Mouse (Mus musculus): ENCODE data around the gene Eif4e.

Gene Eif4e

DNA sequence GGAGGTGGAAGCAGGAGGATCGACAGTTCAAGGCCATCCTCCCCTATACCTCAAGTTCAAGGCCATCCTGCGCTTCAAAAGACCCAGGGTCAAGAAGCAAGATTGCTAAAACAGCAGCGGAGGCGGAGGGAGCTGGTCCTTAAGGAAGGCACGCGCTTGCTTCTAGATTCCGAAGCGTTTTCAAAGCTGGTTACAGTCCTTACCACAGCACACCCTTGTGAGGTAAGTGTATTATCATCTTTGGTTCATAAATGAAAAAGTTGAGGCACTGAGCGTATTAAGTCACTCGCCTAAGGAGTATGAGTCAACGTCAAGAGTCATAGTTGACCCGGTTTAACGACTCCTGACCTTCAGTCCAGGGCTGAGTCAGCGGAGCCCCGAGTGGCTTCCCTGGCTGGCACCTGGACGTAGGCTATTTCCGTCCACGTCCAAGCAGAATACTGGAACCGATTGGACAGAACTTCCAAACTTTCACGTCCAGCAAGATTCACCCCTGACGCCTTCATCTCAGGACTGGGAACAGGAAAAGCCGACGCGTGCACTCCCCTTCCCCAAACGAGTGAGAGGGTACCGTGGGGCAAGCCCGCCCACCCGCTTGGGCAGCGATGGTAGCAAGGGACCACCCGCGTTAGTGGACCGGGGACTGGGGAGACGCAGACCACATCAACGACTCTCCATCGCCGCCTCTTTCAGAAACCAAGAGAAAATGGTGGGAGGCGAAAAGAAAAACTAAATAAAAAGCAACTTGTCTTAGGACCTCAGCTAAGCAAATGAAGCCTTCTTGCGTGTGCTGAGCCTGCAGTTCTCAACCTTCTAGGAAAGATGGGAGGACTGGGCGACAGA, at the start of gene Eif4e:
Gene Eif4e, plus strand, starts transcription at position 107 of the 843 bp plus-strand sequence.
- in situ Hi-C loops (cut with MboI; ENCODE audit: unreplicated experiment in 2 of 2): loop anchor here (5.0 to 25.0 kb wide), 4 partner anchors 34 to 719 kb away; partner anchors contain the start of genes Dapp1 (in 1 of the 2) and Rap1gds1 (in 1 of the 2)

DNA sequence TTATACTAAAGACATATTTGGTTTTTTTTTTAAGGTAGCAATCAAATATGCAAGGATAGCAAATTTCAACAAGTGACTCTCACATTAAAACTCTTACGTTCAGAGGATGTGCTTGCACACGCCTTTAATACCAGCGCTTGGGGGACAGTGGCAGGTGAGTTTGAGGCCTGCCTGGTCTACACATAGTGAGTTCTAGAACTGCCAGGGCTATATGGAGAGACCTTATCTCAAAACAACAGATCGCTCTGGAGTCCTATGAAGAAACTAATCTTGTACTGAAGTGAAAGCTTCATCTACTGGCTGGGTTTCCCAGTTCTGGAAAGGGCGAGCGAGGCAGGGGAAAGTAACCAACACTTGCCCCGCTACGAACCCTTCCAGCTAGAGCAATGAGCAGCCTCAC, 46.5 kb upstream of the Eif4e start:
- in situ Hi-C loops (cut with MboI; ENCODE audit: unreplicated experiment in 2 of 2): no loop called here

DNA sequence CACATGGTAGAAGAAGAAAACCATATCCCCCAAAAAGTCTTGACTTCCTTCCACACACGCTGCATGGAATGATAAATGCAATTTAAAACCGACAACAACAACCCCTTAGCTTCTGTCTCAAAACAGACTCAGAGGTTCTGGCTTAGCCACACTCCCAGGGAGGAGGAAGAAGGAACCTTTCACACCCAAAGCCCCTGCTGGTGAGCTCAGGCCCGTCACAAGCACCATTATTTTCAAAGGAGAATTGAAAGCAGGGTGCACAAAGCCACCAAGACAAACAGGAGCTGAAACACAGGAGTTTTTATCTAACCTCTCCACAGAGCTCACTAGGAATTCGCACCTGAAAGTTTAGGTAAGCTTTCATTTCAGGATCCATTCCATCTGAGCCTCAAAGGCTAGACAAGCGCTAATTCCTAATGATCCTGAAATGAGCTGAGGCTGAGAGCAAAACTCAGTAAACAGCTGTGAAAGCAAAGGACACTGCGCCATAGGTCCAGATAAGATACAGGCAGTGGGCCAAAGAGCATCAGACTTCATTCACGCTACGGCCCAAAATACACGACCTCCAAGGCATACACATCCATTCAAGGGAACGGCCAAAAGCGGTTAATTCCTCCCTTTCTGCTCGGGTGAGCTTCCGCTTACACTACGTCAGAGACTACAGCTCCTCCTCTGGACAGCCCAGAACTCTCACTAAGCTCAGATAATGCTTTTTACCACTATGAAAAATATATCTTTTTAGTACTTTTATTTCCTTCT, 44.3 kb upstream of the Eif4e start:
- in situ Hi-C loops (cut with MboI; ENCODE audit: unreplicated experiment in 2 of 2): no loop called here

DNA sequence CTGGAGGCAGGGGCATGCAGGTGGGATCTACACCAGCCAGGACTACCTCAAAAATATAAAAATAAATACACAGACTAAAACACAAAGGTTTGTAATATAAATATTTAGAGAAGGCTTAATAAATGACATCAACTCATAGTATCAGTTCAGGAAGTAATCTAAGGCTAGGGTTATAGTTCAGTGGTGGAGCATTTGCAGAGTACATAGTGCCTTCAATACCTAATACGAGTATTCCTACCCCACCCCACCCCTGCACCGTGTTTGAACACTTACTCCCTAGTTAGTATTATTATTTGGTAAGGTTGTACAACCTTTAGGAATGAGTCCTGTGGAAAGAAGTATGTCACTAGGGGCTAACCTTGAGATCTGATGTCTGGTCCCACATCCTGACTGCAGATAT, 42.7 kb upstream of the Eif4e start:
- in situ Hi-C loops (cut with MboI; ENCODE audit: unreplicated experiment in 2 of 2): no loop called here

DNA sequence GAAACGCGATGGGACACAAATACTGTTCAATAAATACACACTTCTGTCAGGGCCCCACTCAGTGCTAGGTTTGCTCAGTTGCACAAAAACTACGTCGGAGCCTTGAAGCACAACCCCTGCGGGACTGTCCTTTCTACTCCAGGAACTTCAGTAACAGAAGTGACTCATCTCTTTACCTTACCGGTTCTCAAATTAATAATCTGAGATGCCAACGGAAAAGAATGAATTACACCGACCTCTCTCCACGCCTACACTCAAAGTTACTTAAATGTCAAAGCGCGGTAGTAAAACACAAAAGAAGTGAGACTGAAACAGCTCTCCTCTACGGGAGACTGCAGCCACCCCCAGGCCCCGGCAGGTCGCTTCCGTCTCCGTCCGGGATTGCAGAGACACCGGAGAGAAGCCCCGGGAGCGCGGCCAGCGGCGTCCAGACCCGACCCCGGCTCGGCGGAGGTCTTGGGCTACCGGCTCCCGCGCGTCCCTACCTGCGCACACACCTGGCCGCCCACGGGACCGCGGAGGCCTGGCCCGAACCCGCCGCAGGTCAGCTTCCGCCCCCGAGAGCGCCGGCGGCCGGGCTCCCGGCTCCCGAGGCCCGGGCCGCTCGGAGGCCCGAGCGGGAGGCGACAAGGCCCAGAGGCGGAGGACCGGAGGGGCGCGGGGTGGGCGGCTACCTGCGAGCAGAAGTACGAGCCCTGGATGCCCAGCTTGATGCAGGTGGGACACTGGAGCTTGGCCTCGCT, 37.2 kb upstream of the Eif4e start:
- in situ Hi-C loops (cut with MboI; ENCODE audit: unreplicated experiment in 2 of 2): no loop called here

DNA sequence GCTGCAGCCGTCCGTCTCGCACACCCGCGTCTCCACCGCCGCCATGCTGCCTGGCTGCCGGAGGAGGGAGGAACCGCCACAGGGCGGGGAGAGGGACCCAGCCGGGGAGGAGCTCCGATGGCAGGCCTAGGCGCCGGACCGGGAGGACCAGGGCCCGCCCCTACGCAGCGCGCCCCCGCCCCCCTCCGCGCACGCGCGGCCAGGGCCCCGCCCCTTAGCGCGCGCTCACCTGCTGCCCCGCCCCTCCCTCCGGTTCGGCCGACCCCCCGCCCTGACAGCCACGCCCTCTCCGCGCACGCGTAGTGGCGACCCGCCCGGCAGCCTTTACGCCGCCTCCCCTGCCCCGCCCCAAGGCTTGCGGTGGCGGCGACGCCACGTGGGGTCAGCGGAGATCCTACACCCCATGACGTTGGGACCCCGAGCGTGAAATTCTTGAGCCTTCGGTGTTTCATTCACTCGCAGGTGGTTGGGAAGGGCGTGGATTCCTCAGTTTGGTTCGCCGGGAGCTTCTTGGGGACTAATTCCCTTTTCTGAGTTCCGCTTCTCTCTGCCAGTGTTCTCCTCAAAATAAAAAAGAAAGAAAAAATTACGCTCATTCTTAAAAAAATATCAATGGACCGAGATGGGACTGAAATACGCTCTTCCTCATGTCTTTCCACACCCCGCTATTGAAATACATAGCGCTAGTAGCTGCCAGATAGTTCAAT, 36.5 kb upstream of the Eif4e start, which contains the start of gene Metap1:
Gene Metap1, minus strand, starts transcription at position 189 of the 707 bp plus-strand sequence.
- in situ Hi-C loops (cut with MboI; ENCODE audit: unreplicated experiment in 2 of 2): loop anchor here in 1 of 2 experiments (5.0 kb wide), 1 partner anchor 38 kb away; the partner anchor contains the start of gene Eif4e

DNA sequence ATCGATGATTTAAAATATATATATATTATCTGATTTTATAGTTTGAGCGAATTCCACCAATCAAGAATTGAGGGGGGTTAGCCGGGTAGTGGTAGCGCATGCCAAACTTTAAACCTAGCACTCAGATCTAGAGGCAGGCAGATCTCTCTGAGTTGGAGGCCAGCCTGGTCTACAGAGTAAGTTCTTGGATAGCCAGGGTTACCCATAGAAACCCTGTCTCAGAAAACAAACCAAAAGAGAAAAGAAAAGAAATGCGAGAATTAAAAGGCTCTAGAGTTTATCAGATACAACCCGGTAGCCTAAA, 36.0 kb upstream of the Eif4e start:
- in situ Hi-C loops (cut with MboI; ENCODE audit: unreplicated experiment in 2 of 2): loop anchor here in 1 of 2 experiments (5.0 kb wide), 1 partner anchor 37 kb away; the partner anchor contains the start of gene Eif4e

DNA sequence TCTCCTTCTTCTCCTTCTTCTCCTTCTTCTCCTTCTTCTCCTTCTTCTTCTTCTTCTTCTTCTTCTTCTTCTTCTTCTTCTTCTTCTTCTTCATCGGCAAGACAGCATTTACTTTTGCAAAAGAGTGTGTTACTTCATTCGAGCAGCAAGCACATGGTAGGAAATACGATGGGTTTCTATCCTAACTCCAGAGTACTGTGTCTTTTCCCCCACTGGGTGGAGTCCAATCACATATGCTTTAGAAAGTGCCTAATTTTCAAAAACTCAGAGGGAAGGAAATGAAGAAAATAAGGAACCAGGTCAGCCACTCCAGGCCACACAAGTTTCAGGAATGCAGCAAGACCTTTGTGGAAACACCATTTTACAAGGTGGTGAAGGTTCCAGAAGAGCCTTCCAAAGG, 32.3 kb upstream of the Eif4e start:
- in situ Hi-C loops (cut with MboI; ENCODE audit: unreplicated experiment in 2 of 2): loop anchor here in 1 of 2 experiments (5.0 kb wide), 1 partner anchor 34 kb away; the partner anchor contains the start of gene Eif4e

DNA sequence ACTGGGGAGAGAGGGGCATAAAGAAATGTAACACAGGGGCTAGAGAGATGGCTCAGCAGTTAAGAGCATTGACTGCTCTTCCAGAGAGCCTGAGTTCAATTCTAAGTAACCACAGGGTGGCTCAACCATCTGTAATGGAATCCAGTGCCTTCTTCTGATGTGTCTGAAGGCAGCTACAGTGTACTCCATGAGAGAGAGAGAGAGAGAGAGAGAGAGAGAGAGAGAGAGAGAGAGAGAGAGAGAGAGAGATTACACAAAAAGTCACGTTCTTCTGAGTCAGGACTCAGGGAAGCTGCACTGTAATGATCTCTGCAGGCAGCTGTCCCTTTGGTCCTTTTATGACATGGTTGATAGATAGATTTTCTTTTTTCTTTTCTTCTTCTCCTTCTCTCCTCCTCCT, 31.4 kb upstream of the Eif4e start:
- in situ Hi-C loops (cut with MboI; ENCODE audit: unreplicated experiment in 2 of 2): loop anchor here in 1 of 2 experiments (5.0 kb wide), 1 partner anchor 33 kb away; the partner anchor contains the start of gene Eif4e

DNA sequence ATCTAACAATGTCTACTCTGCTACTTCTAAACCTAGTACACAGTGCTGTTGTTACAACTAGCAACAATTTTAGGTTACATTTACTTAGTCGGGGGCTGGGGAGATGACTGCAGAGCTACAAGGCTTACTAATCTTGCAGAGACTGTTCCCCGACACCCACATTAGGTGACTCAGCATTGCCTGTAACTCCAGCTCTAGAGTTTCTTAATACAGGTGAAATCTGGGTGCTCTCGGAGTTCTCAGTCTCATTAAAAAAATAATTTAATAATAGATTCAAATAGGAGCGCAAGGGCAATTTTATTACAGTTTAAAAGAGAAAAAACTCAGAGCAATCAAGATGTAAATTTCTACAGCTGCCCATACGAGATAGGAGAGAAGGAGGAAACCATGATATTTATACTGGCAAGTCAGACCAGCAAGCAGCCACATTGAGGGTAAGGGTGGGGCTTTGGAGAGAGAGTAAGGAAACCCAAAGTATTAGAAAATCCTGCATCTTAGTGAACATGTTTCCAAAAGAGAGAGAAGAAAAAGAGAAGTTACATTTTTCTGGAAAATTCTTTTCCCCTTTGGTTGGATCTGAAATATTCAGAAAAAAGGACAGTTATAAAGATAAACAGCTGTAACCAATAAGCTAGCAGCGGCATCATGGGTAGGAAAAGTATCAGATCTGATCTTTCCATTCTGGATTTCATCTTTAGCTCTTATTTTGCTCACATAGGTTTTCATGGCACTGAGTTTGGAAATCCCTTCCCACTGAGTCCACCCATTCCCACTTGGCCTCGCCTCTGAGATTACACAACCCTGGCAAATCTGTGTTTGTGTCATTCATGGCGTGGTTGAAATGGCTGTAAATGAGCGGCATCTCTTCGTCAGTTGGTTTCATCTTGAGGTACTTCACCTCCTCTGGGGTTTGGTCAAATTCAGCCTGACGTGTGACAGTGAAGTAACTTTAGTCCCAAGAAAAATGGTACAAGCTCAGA, 30.5 kb upstream of the Eif4e start:
- in situ Hi-C loops (cut with MboI; ENCODE audit: unreplicated experiment in 2 of 2): no loop called here

DNA sequence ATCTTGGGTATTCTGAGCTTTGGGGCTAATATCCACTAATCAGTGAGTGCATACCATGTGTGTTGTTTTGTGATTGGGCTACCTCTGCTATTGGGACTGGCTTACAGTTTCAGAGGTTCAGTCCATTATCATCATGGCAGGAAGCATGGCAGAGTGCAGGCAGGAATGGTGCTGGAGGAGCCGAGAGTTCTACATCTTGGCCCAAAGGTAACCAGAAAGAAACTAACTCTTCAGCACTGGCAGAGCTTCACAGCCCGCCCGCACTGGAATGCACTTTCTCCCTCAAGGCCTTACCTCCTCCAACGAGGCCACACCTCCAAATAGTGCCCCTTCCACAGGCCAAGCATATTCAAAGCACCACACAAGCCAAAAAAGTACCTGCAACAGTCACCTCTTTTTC, 27.2 kb upstream of the Eif4e start:
- in situ Hi-C loops (cut with MboI; ENCODE audit: unreplicated experiment in 2 of 2): no loop called here

DNA sequence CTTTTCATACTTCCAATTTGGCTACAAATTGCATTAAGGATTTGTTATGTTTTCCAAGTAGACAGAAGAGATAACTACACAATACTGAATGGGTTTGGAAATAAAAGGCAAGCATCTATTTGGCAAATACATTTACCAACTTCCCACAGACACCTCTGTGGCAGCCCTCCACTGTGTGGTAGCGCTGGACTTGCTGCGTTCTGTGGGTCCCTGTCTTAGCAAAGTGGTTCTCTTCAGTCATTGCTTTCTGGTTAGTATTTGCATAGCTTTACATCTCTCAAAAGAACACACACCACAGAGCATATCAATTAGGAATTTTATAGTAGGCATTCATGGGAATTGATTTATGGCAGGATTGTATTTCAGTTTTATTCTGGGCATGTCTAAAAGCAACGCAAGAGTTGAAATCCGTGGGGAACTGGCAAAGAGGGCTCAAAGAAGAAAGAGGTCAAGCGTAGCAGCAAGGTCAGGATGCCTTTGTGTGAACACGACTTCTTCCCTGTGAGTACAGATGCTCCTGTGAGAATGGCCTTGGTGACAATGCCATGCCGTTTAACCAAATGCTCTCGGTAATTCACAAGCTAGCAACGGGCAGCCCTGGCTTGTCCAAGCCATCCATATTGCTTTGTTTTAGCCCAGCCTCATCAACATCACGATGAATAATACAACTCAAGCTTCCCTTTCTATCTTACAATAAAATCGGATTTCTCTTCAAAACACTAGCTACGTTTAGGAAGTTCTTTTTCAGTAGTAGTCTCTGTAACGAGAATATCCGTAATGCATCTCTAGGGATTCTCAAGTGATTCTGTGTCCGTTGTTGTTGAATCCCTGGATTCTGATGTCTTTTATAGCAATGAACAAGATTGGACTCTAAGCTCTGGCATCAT, 25.9 kb upstream of the Eif4e start:
- in situ Hi-C loops (cut with MboI; ENCODE audit: unreplicated experiment in 2 of 2): loop anchor here in 1 of 2 experiments (25.0 kb wide), 2 partner anchors 237 to 412 kb away; partner anchors contain the start of gene Tspan5

DNA sequence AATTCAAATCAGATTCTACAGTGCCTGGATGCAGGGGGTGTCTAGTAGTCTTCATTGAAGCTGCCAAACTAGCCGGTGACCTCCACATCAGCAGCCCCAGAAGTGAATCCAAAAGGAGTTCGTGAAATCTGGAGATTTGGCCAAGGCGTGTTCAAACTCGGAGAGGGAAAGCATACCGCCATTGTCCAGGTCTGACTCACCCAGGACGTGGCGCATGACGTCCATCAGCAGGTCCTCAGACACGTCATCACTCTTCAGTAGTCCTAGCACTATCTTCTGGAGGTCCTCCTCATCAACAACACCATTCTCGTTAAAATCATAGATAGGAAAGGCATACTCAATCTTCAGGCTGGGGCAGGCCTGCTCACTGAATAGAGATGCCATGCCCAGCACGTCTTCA, 22.2 kb upstream of the Eif4e start:
- in situ Hi-C loops (cut with MboI; ENCODE audit: unreplicated experiment in 2 of 2): loop anchor here in 1 of 2 experiments (25.0 kb wide), 2 partner anchors 234 to 409 kb away; partner anchors contain the start of gene Tspan5

DNA sequence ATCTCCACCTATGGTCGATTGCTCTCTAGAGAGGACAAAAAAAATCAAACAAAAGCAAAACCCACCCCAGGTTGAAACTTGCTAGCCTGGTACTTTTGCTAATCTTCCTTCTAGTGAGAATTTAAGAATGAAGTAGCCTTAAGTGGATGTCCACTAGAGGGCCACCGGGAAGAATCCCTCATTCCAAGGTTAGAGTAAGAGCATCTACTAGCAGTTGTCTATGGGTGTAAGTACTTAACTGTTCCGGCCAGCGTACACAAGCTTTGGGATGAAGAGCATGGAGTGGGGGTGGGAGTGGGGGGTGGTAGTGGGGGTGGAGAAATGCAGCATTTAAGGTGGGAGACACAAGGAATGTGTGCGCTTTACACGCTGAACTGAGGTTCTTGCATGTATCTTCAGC, 19.2 kb upstream of the Eif4e start:
- in situ Hi-C loops (cut with MboI; ENCODE audit: unreplicated experiment in 2 of 2): loop anchor here in 1 of 2 experiments (25.0 kb wide), 2 partner anchors 231 to 406 kb away; partner anchors contain the start of gene Tspan5

DNA sequence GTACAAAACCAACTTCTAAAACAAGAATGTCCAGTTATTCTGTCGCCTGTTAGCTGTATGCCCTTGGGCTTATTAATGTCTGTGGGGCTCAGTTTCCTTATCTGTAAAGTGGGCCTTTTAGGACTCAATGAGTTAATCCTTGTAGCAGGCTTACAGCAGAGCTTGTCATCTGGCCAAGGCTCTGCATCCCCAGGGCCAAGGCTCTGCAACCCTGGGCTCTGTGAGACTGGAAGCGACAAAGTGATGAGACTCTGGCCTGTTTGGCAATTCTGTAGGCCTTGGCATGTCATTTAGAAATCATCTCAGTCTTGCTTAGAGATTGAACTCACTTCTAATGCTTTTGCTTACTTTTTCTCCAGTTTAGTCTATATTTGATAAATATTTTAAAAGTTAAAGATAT, 16.4 kb upstream of the Eif4e start:
- in situ Hi-C loops (cut with MboI; ENCODE audit: unreplicated experiment in 2 of 2): loop anchor here in 1 of 2 experiments (25.0 kb wide), 2 partner anchors 228 to 403 kb away; partner anchors contain the start of gene Tspan5

DNA sequence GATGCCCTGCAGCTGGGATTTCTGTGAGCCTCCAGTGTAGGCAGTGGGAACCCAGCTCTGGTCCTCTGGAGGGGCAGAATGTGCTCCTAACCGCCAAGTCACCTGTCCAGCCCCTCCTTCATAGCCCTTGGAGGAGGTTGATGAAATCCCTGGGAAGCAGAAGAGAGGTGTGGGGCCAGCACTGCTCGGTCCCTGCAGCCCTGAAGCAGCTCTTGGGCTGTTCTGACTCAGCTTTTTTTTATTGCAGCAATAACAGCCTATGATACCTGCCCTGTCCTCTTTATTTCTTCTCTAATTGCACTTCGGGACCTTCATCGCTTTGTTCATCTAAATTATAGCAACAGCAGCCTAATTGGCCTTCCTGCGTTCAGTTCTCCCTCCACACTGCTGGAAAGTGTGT, 15.5 kb upstream of the Eif4e start:
- in situ Hi-C loops (cut with MboI; ENCODE audit: unreplicated experiment in 2 of 2): loop anchor here in 1 of 2 experiments (25.0 kb wide), 2 partner anchors 227 to 402 kb away; partner anchors contain the start of gene Tspan5

DNA sequence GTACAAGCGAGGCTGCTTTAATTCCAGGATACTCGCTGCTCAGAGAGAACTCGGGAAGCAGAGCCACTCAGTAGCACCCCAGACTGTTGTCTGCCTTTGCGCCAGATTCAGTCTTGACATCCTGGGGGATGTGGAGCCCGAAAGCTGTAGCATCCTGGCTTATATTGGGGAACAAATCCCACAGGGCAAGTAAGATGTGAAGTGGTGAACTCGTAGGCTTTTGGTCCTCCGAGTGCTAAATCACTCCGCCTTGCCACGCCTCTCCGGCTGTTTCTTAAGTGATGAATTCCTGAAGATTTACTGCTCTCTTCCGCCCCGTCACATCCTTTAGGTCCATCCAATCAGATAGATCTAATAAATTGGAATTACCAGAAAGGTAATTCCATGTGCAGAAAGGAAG, 12.7 kb upstream of the Eif4e start:
- in situ Hi-C loops (cut with MboI; ENCODE audit: unreplicated experiment in 2 of 2): loop anchor here in 1 of 2 experiments (25.0 kb wide), 2 partner anchors 224 to 399 kb away; partner anchors contain the start of gene Tspan5
